Mouse (Mus musculus) induced T-regulatory cell, adult 2 months (primary cell): ENCODE results near the gene Cdk12.

Experiments used
- DNase-seq: peaks from one replicate; pipeline ENCODE4 v3.0.0-alpha.2; 2012; ENCODE audit warnings: low read depth

Cdk12 gene

GRCm38 (mm10) chr11:98317479-98317878 lies 114.6 kb downstream of the Cdk12 start:
- no peak for DNase-seq

DNA sequence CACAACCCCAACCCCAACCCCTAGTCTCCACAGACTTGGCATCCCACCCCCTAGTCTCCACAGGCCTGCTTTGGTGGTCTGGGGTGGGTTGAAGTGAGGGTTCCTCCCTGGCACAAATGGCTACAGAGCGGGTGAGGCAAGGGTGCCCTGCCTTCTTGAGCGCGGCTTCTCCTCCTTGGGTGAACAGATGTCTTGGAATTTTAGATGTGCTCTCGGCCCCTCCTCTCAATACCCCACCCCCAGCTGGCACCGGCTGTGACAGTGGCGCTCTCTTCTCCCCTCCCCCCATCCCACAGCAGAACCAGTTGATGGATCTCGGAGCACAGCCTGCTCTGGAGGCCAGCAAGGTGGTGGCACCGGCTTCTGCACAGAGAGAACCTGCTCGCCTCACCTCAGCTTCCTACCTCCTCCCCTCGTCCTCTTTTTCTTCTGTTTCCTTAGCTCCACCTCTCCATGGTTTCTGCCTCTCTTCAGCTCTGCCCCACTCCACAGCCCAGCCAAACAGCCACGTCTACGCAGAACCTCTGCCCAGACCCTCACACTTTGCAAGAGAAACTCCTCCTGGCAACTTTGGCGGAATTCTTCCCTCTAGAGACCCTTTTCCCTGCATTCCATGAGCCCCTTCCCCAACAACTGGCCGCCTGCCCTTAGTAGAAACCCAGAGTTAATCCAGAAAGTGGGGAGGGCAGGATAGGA lies 115.7 kb downstream of the Cdk12 start:
- no peak for DNase-seq

DNA sequence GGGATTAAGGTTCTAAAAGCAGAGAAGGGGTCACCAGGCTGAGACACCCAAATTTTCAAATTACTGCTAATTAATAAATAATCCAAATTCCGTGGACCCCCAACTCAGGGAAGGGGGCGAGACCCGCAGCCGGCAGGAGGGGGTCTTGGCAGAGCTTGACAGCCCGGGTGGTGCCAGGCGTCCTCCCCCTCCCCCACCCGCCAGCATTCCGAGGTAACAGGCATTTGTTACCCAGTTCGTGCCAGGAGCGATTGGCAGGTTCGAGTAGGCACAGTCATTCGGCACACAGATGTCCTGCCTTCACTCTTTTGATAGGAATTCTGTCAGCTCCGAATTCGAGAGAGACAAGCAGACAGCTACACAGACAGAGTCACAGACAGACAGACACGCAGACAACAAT lies 116.3 kb downstream of the Cdk12 start:
- DNase-seq, result no peak

GRCm38 (mm10) chr11:98319544-98319943 lies 116.7 kb downstream of the Cdk12 start:
- DNase-seq, result no peak

DNA sequence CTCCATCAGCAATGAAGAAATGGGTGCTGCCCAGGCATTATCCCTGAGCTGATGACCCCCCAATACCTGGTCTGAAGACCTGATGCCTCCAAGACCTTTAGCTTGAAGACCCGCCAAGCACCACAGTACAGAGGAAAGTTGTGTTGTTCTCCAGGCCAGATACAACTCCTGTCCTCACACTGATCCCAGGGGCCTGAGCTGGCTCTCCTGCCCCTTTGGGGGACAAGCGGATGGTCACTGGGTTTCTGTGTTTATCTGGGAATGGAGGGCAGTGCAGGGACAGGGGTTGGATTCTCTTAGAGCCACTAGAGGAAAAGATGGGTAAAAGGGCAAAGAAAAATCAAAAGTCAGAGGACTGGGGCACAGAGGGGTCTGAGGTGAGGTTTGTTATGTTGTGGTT lies 117.1 kb downstream of the Cdk12 start:
- DNase-seq, result no peak

DNA sequence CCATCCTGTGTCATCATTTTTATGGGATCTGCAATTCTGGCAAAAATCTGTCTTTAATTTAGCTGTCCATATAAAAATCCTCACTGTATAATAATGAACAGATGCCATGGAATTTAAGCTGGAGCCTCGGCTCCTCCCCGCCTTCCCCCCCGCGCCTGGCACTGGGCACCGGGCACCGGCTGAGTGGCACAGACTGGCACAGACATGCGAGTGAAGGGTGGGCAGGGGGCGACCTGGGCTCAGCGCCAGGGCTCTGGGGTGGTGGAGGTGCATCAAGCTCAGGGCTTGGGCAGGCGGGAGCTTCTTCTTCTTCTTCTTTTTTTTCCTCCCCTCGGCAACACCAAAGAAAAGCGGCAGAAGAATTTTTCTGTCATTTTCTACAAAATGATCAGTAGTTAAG lies 117.5 kb downstream of the Cdk12 start:
- no peak for DNase-seq

- DNase-seq, result no peak
Measured at GRCm38 (mm10) chr11:98320806-98321676, 118.2 kb downstream of the Cdk12 start.

DNA sequence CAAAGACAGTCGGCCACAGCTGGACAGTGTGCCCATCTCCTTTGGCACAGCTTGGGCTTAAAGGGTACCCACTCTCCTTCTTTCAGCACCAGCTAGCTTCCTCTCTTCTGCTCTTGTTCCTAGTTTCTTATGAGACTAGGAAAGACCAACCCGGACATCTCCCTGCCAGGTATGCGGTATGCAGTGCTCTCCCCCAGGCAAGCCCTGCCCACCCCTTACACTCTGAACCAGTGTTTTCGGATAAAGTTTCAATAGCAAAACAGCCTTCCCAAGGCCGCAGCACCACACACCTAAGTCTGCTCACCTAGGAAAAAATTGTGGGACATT lies 118.8 kb downstream of the Cdk12 start:
- DNase-seq, result no peak

DNA sequence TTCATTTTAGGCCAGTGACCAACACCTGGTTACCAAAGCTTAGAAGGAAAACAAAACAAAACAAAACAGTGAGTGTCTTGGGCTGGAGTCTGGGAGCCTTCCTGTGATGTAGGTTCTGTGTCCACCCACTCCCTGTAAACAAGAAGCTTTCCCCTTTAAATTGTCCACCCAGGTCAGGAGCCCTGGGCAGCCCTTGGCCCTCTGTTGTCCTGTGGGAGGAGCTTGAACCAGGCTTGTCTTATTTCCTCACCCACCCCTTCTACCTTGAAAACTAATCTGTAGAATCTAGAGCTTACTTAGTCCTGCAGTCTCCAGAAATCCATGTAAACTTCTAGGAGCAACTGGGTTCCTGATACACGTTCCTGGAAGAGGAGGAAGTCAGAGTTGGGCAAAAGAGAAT lies 119.3 kb downstream of the Cdk12 start:
- DNase-seq, result no peak

DNA sequence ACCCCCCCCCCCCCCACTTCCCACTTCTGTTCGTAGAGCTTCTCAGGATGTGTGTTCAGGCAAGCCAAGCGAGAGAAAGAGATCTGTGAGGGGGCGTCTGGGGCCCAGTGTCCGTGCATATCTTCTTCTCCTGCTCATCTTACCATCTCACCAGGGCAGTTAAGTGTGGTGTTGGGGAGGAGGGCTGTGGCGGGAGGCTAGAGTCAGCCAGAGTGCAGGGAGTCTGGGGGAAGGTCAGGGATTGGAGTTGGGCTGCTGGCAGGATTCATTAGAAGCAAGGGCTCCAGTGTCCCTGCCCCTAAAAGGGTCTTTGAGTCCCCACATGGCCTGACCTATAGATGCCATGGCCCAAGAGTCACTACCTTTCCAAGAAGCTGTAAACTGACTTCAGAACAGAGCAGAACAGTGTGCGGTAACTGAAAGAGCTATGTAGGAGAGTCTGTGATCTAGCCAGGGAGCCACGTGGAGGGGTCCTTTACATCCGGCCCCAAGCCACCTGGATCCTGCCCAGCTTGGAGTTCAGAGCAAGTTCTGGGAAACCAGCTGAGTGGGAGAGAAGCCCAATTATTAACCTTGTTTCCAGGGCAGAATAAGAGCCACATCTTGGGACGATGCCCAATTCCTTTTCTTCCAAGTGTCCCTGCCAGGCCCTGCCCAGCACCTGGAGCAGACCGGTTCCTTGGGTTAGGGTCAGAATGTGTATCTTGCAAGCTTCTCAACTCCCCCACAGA lies 120.4 kb downstream of the Cdk12 start:
- DNase-seq, result no peak

- peak; percentile 53 for DNase-seq
Measured at GRCm38 (mm10) chr11:98323933-98324332, 121.1 kb downstream of the Cdk12 start.

DNA sequence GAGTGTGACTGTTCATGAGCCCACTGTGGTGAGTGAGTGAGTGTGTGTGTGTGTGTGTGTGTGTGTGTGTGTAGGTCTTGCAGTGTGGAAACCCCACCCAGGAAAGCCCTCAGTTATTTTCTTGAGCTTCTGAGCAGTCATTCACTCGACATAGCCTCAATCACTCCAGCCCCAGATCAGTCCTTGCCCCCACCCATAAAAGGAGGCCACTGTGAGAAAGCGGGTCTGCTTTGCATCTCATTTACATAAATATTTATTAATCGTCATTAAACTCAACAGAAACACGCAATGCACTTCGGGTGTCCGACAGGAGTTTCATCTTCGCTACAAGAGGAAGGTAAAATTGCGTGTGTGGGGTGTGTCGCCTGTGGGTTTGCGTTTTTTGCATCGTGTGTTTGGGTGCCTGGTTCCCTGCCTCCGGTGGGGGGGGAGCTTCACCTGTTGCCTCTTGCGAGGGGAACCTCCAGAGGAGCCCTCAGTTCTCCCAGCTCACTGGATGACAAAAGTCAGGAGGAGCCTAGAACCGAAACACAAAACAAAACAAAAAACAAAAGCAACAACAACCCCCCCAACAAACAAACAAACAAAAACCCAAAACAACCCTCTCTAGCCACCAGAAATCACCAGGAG lies 122.4 kb downstream of the Cdk12 start:
- no peak for DNase-seq

GRCm38 (mm10) chr11:98325821-98326218 lies 123.0 kb downstream of the Cdk12 start:
- no peak for DNase-seq

DNA sequence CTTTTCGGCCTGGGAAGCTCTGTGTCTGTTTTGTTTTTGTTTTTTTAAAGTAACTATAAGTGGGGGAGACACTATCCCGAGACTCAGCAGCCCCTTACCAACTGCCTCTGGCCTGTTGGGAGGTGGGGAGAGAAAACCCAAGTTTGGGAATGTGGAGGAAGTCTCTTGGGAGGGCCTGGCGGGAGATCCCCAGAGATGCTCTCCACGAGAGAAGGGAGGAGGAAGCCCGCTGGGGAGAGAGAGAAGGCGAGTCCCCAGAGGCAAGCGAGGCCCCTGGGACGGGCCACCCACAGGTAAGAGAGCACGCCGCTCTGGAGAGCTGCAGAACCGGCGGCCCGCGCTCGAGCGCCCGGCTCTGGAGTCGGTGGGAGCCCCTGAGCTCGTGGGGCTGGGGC lies 123.9 kb downstream of the Cdk12 start:
- no peak for DNase-seq

DNA sequence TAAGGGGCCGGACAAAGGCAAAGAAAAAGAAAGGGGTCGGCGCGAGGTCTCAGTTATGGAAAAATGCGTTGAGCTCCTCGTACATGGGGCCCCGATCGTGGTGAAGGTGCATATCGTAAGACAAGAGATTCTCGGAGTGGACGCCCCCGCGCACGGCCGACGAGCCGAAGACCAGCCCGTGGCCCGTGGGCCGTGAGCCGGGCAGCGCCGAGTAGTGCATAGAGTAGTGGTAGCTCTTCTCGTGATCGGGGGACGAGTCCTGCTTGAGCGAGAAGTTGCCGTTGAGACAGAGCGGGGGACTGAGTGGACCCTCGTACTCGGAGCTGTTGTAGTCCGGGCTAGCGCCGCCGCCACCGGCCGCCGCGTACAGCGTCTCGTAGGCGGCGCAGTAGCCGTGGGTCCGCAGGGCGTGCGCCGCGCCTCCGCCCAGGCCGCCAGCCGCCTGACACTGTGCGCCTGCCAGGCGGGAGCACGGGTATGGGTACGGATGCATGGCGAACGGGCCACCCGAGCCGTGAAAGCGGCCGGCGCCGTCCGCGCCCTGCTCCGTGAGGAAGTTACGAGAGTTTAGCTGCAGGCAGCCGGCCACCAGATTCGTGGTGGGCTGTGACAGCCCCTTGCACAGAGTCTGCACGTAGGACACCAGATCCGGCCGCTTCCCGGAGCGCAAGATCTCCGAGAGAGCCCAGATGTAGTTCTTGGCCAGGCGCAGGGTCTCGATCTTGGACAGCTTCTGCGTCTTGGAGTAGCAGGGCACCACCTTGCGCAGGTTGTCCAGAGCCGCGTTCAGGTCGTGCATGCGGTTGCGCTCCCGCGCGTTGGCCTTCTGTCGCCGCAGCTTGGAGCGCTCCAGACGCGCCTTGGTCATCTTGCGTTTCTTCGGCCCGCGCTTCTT lies 124.5 kb downstream of the Cdk12 start:
- no peak for DNase-seq

- DNase-seq, result no peak
Measured at GRCm38 (mm10) chr11:98328031-98328370, 125.1 kb downstream of the Cdk12 start.
